Mouse (Mus musculus): ENCODE measurements at regions not wholly inside any gene's neighbourhood (a gene's known extent, or its start where the extent isn't known, plus 50 kb on each side); places are given as distances from the start of the nearest gene placed in this dataset.

DNA sequence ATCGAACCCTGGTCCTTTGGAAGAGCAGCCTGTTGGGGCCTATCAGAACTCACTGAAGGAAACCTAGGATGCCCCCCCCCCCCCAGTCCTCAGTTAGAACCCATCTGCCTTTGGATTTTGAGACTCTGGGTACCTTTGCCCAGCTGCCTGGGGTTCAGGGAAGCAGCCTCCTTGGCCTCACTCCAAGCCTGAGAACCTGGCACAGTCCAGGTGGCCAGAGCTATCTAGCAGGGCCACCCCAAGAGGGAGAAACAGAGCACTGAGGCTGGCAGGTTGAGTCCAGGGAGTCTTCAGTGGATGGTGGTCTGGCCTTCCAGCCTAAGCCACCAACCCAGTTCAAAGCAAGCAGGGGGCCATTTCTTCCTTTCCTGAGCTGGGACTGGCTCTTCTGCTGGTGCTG, 100.2 kb downstream of the Cstad start:
- H3K79me2 ChIP-seq (replicated peaks; ENCODE audit: control insufficient read depth, extremely low read depth, insufficient read depth, poor library complexity, severe bottlenecking) = no peaks in the 10 kb centered on the region
- H3K27me3 ChIP-seq (replicated peaks) = peaks cover 35% of the 10 kb centered on the region
- no peak overlapping the region for H3K4me3 ChIP-seq (replicated peaks in 1 of 3; ENCODE audit: low read depth in 2 of 3, low read length in 2 of 3, poor library complexity in 1 of 3)
- no peak overlapping the region for H3K9ac ChIP-seq (ENCODE audit: insufficient read depth, low read depth)
- DNase-seq (ENCODE audit: extremely low read depth) = no peak
- H3K4me1 ChIP-seq (ENCODE audit: control insufficient read depth in 1 of 2, insufficient read depth in 2 of 2) = peaks cover 5 to 39% of the 10 kb centered on the region in 2 experiments
- no peak for TF ChIP-seq MAX (IDR thresholded peaks at IDR 0.05; ENCODE audit: low read length)
- no peaks in the 10 kb centered on the region for H3K9me3 ChIP-seq (replicated peaks; ENCODE audit: low read length)
- in situ Hi-C loops (cut with MboI; ENCODE audit: low pct_ligation_motif_present, low pct_unique_long_range_greater_than_20kb, low sequenced_read_pairs) = no loop called here
- H3K36me3 ChIP-seq (replicated peaks in 1 of 2; ENCODE audit: control insufficient read depth in 1 of 2, insufficient read depth in 1 of 2, low read length in 1 of 2) = no peaks in the 10 kb centered on the region
- dilution Hi-C loops (cut with MboI; ENCODE audit: extremely low pct_ligation_motif_present, extremely low pct_unique_long_range_greater_than_20kb, low sequenced_read_pairs) = no loop called here
- H3K4me2 ChIP-seq (ENCODE audit: insufficient read depth, low read depth, poor library complexity, severe bottlenecking) = no peak overlapping the region
- H3K27ac ChIP-seq (ENCODE audit: insufficient read depth, low read depth) = no peak overlapping the region

DNA sequence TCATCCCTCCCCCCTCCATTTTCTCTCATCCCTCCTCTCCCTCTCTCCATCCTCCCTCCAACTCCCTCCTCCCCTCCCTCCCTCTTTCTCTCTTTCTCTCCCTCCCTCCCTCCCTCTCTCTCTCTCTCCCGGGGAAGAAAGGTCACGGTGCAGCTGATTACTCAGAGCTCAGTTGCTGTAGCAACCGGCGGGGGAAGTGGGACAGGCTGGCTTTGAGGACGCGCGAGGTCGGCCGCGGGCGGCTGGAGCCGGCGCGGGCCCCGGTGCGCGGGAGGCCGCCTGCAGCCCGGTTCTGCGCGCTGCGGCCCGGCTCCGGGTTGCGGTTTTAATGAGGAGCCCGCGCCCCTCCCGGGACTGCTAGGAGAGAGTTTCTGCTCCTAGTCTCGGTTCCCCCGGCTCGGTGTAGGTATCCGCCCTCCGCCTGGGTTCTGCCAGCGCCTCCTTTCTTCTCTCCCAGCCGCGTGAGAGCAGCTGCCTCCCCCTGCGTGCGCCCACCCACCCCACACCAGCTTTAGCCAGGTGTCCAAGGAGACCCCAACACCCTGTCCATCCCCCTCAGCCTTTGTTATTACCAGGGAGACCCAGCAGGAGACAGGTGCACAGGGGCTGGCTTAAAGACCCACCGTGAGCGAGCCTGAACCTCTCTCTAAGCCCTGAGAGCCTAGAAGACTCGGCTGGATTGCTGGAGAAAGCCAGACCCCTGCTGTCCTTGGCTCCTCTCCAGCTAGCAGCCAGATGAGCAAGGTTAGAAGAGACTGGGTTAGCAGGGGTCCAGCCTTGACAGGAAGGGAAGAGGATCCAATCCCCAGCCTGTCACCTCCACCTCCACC, 98.6 kb downstream of the Cstad start:
- TF ChIP-seq MAFK (IDR thresholded peaks at IDR 0.05; ENCODE audit: insufficient replicate concordance, low read length) (no peak), NELFE (IDR thresholded peaks at IDR 0.05; ENCODE audit: low read depth, low read length) (no peak), MAZ (IDR thresholded peaks at IDR 0.05; ENCODE audit: low read depth, low read length) (no peak), IRF4 (IDR thresholded peaks at IDR 0.05; ENCODE audit: low read depth, low read length) (no peak), NRF1 (IDR thresholded peaks at IDR 0.05; ENCODE audit: low read depth, low read length) (peak; percentile 47)
- Histone ChIP-seq H3K4me3 (replicated peaks in 1 of 3; ENCODE audit: low read depth in 2 of 3, low read length in 2 of 3, poor library complexity in 1 of 3) (no peak overlapping the region), H3K4me1 (ENCODE audit: control insufficient read depth in 1 of 2, insufficient read depth in 2 of 2) (peaks cover 12 to 40% of the 10 kb centered on the region in 2 experiments), H3K36me3 (replicated peaks in 1 of 2; ENCODE audit: control insufficient read depth in 1 of 2, insufficient read depth in 1 of 2, low read length in 1 of 2) (no peaks in the 10 kb centered on the region), H3K4me2 (ENCODE audit: insufficient read depth, low read depth, poor library complexity, severe bottlenecking) (peak overlapping the region; percentile 76), H3K79me2 (replicated peaks; ENCODE audit: control insufficient read depth, extremely low read depth, insufficient read depth, poor library complexity, severe bottlenecking) (no peaks in the 10 kb centered on the region), H3K9me3 (replicated peaks; ENCODE audit: low read length) (no peaks in the 10 kb centered on the region), H3K27me3 (replicated peaks) (peaks cover 35% of the 10 kb centered on the region), H3K27ac (ENCODE audit: insufficient read depth, low read depth) (no peak overlapping the region), H3K9ac (ENCODE audit: insufficient read depth, low read depth) (peak overlapping the region; percentile 20; the same call in 1 of the 2 replicates)
- DNase-seq (ENCODE audit: extremely low read depth) = peak; percentile 44
- in situ Hi-C loops (cut with MboI; ENCODE audit: low pct_ligation_motif_present, low pct_unique_long_range_greater_than_20kb, low sequenced_read_pairs) (no loop called here), dilution Hi-C loops (cut with MboI; ENCODE audit: extremely low pct_ligation_motif_present, extremely low pct_unique_long_range_greater_than_20kb, low sequenced_read_pairs) (no loop called here)

DNA sequence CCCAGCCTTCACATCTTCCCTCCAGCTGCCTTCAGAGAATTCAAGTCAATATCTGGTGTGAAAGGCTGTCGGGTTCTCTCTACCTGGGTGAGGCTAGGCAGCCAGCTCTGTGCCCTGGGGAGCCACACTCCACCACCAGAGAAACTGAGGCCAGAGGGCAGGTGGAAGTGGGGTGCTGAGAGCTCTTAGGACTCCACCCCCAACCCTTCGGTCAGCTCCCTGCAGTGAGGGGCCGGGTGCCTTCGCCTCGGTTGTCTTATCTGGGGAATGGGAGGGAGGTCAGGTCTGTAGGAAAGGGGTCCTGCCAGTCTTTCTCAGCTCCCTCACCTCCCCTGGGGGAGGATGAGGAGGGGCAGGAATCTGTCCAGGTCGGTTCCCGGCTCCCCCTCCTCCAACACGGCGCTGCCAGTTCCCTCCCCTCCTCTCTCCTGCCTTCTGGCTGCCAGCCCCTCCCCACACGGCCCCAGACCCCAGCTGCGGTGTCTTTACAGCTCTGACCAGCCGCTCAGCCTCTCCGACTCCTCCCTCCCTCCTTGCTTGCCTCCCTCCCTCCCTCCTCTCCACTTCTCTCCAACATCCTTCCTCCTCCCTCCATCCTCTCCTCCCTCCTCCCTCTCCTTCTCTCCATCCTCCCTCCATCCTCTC, 97.8 kb downstream of the Cstad start:
- no peak for DNase-seq (ENCODE audit: extremely low read depth)
- Histone ChIP-seq H3K36me3 (replicated peaks in 1 of 2; ENCODE audit: control insufficient read depth in 1 of 2, insufficient read depth in 1 of 2, low read length in 1 of 2) (no peaks in the 10 kb centered on the region), H3K27me3 (replicated peaks) (peaks cover 35% of the 10 kb centered on the region), H3K79me2 (replicated peaks; ENCODE audit: control insufficient read depth, extremely low read depth, insufficient read depth, poor library complexity, severe bottlenecking) (no peaks in the 10 kb centered on the region), H3K27ac (ENCODE audit: insufficient read depth, low read depth) (no peak overlapping the region), H3K9me3 (replicated peaks; ENCODE audit: low read length) (no peaks in the 10 kb centered on the region), H3K4me3 (replicated peaks in 1 of 3; ENCODE audit: low read depth in 2 of 3, low read length in 2 of 3, poor library complexity in 1 of 3) (no peak overlapping the region), H3K9ac (ENCODE audit: insufficient read depth, low read depth) (no peak overlapping the region), H3K4me1 (ENCODE audit: control insufficient read depth in 1 of 2, insufficient read depth in 2 of 2) (peaks cover 12 to 44% of the 10 kb centered on the region in 2 experiments), H3K4me2 (ENCODE audit: insufficient read depth, low read depth, poor library complexity, severe bottlenecking) (no peak overlapping the region)
- TF ChIP-seq NRF1 (IDR thresholded peaks at IDR 0.05; ENCODE audit: low read depth, low read length) = no peak
- no peak for TF ChIP-seq ZMIZ1 (IDR thresholded peaks at IDR 0.05; ENCODE audit: low read depth, low read length)
- TF ChIP-seq E2F4 (IDR thresholded peaks at IDR 0.05; ENCODE audit: insufficient replicate concordance, low read depth, low read length) = no peak
- TF ChIP-seq POLR2A (IDR thresholded peaks at IDR 0.05; ENCODE audit: low read depth, low read length) = no peak
- no peak for TF ChIP-seq USF2 (conservative IDR thresholded peaks at IDR 0.05; ENCODE audit: low read depth, low read length)
- TF ChIP-seq RAD21 (IDR thresholded peaks at IDR 0.05; ENCODE audit: low read depth, low read length) = no peak
- TF ChIP-seq ZNF384 (IDR thresholded peaks at IDR 0.05; ENCODE audit: low read depth, low read length) = no peak
- TF ChIP-seq MAX (IDR thresholded peaks at IDR 0.05; ENCODE audit: low read length) = no peak
- no peak for TF ChIP-seq RCOR1 (conservative IDR thresholded peaks at IDR 0.05; ENCODE audit: low read depth, low read length)
- TF ChIP-seq KAT2A (IDR thresholded peaks at IDR 0.05; ENCODE audit: insufficient replicate concordance, low read length) = no peak
- TF ChIP-seq IRF4 (IDR thresholded peaks at IDR 0.05; ENCODE audit: low read depth, low read length) = no peak
- no peak for TF ChIP-seq MAZ (IDR thresholded peaks at IDR 0.05; ENCODE audit: low read depth, low read length)
- no peak for TF ChIP-seq EP300 (IDR thresholded peaks at IDR 0.05; ENCODE audit: low read length)
- no peak for TF ChIP-seq PAX5 (IDR thresholded peaks at IDR 0.05; ENCODE audit: low read length)
- no peak for TF ChIP-seq ELF1 (IDR thresholded peaks at IDR 0.05; ENCODE audit: low read depth, low read length)
- TF ChIP-seq ETS1 (conservative IDR thresholded peaks at IDR 0.05; ENCODE audit: low read depth, low read length) = no peak
- TF ChIP-seq TBP (conservative IDR thresholded peaks at IDR 0.05; ENCODE audit: low read depth, low read length) = no peak
- TF ChIP-seq NELFE (IDR thresholded peaks at IDR 0.05; ENCODE audit: low read depth, low read length) = no peak
- TF ChIP-seq MXI1 (IDR thresholded peaks at IDR 0.05; ENCODE audit: low read depth, low read length) = no peak
- in situ Hi-C loops (cut with MboI; ENCODE audit: low pct_ligation_motif_present, low pct_unique_long_range_greater_than_20kb, low sequenced_read_pairs) = no loop called here
- dilution Hi-C loops (cut with MboI; ENCODE audit: extremely low pct_ligation_motif_present, extremely low pct_unique_long_range_greater_than_20kb, low sequenced_read_pairs) = no loop called here

All from CH12.LX (cell line).